Mouse (Mus musculus) testis, adult 2 months (tissue): Measurements from ENCODE around the gene Map4k4.

Source experiments
- CTCF ChIP-seq: fragments of 200-500 bp; IDR thresholded peaks from 2 replicates; pipeline ENCODE4 v1.5.1; 2012; ENCODE audit warnings: low read depth, mild to moderate bottlenecking, inconsistent platforms, low read length, moderate library complexity; ENCODE audit not compliant: control insufficient read depth, insufficient read depth, insufficient replicate concordance
- POLR2A ChIP-seq: fragments of 200-500 bp; IDR thresholded peaks from 2 replicates; pipeline ENCODE4 v1.6.1; 2012; ENCODE audit warnings: low read depth, mild to moderate bottlenecking, inconsistent platforms, low read length, moderate library complexity; ENCODE audit not compliant: control insufficient read depth

- TF ChIP-seq POLR2A (no peak), CTCF (no peak)
Observed at GRCm38 (mm10) chr1:39868825-39869571, 31.7 kb upstream of the Map4k4 start.
